Comparison of ENCODE assay signal across 8 mouse cellular contexts in the genomic region with DNA sequence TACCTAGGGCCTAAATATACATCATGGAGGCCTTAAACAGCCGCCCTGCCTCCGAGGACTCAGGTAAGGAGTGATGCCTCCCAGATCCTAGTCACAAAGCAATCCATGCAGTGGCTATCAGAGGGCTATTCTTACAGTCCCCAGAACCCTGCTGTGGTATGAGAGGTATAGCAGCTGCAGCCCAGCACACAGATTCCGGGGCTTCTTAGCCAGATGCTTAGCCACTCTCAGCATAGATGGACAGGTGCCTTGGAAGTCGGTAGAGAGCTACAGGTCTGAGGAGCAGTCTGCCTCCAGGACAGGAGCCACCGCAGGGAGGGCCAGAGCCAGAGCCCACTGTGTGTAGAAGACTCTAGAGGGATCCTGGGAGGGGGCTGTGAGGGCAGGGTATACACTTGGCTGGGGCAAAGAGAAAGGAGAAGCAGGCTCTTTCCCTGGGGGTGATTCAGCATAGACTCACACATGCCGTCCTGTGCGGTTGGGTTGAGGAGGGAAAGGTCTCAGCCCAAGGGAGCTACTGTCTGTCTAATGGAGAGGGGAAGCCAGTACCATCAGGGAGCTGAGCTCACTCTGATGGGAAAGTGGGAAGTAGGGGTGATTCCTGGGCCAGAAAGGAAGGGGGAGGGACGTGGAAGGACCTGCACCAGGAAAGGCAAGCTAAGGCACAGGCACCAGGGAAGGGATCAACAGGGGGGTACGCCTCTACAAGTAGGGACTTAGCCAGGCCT. TPM values are rescaled to one million over a fixed set of nuclear protein-coding genes. Genes with fewer than 3 reads are reported as not detected.
DNase-seq lines count a peak whose midpoint lies in the region; ATAC-seq and TF ChIP-seq lines count a peak whose summit lies in the region.

No protein-coding gene starts in this region.

- no peak overlapping the region for H3K4me3 ChIP-seq in forebrain, embryonic 12.5 days (replicated peaks)
- no peak overlapping the region for H3K4me3 ChIP-seq in forebrain, postnatal 0 days (ENCODE audit: low read depth, low read length)
- no peak overlapping the region for H3K4me3 ChIP-seq in midbrain, embryonic 12.5 days
- no peak overlapping the region for H3K4me3 ChIP-seq in midbrain, embryonic 15.5 days
- no peak overlapping the region for H3K4me3 ChIP-seq in limb, embryonic 13.5 days

- TF ChIP-seq CTCF in forebrain, postnatal 0 days (IDR thresholded peaks at IDR 0.05; ENCODE audit: low read depth), result no peak

- no peak for ATAC-seq in forebrain, embryonic 12.5 days (ENCODE audit: low FRiP score)
- no peak for ATAC-seq in forebrain, postnatal 0 days
- ATAC-seq in midbrain, embryonic 12.5 days (ENCODE audit: low FRiP score, low read depth), result no peak
- no peak for ATAC-seq in midbrain, embryonic 15.5 days (replicated peaks)
- peak; percentile 16; the same call in 1 of the 2 replicates for ATAC-seq in limb, embryonic 13.5 days (ENCODE audit: low FRiP score, low read depth)
- ATAC-seq in CD4-positive, CD25-positive, alpha-beta regulatory T cell, adult 4 months, result no peak

- H3K27me3 ChIP-seq in forebrain, embryonic 12.5 days, result no peaks in the 10 kb centered on the region
- H3K27me3 ChIP-seq in forebrain, postnatal 0 days (ENCODE audit: insufficient read depth, low read length), result no peaks in the 10 kb centered on the region
- H3K27me3 ChIP-seq in midbrain, embryonic 12.5 days, result no peaks in the 10 kb centered on the region
- H3K27me3 ChIP-seq in midbrain, embryonic 15.5 days (replicated peaks), result no peaks in the 10 kb centered on the region
- no peaks in the 10 kb centered on the region for H3K27me3 ChIP-seq in limb, embryonic 13.5 days

- no peaks in the 10 kb centered on the region for H3K9me3 ChIP-seq in forebrain, embryonic 12.5 days
- H3K9me3 ChIP-seq in forebrain, postnatal 0 days (ENCODE audit: low read length), result no peaks in the 10 kb centered on the region
- no peaks in the 10 kb centered on the region for H3K9me3 ChIP-seq in midbrain, embryonic 12.5 days
- H3K9me3 ChIP-seq in midbrain, embryonic 15.5 days, result no peaks in the 10 kb centered on the region
- H3K9me3 ChIP-seq in limb, embryonic 13.5 days, result no peaks in the 10 kb centered on the region

- WGBS in forebrain, embryonic 12.5 days, result 76% methylated on average over 9 of the region's 9 CpGs
- WGBS in forebrain, postnatal 0 days, result 78% methylated on average over 9 of the region's 9 CpGs
- 77% methylated on average over 9 of the region's 9 CpGs for WGBS in midbrain, embryonic 12.5 days
- WGBS in midbrain, embryonic 15.5 days, result 72% methylated on average over 9 of the region's 9 CpGs
- WGBS in limb, embryonic 13.5 days, result 72% methylated on average over 9 of the region's 9 CpGs

- peak overlapping the region; percentile 25; the same call in 1 of the 2 replicates for H3K27ac ChIP-seq in forebrain, embryonic 12.5 days
- no peak overlapping the region for H3K27ac ChIP-seq in forebrain, postnatal 0 days (ENCODE audit: low read depth, low read length)
- peak overlapping the region; percentile 40; the same call in 1 of the 2 replicates for H3K27ac ChIP-seq in midbrain, embryonic 12.5 days (replicated peaks)
- H3K27ac ChIP-seq in midbrain, embryonic 15.5 days, result no peak overlapping the region; the same call in 1 of the 2 replicates
- H3K27ac ChIP-seq in limb, embryonic 13.5 days, result no peak overlapping the region

- H3K4me1 ChIP-seq in forebrain, embryonic 12.5 days, result peaks cover 98% of the 10 kb centered on the region
- peaks cover 10% of the 10 kb centered on the region; the same call in 1 of the 2 replicates for H3K4me1 ChIP-seq in forebrain, postnatal 0 days (ENCODE audit: insufficient read depth)
- H3K4me1 ChIP-seq in midbrain, embryonic 12.5 days, result peaks cover 94% of the 10 kb centered on the region
- H3K4me1 ChIP-seq in midbrain, embryonic 15.5 days, result peaks cover 87% of the 10 kb centered on the region
- peaks cover 93% of the 10 kb centered on the region for H3K4me1 ChIP-seq in limb, embryonic 13.5 days

- no peaks in the 10 kb centered on the region for H3K36me3 ChIP-seq in forebrain, embryonic 12.5 days (replicated peaks)
- H3K36me3 ChIP-seq in forebrain, postnatal 0 days (ENCODE audit: insufficient read depth), result no peaks in the 10 kb centered on the region
- 0 out of 2 replicates have a peak, but pooled peaks cover 2% of the 10 kb centered on the region for H3K36me3 ChIP-seq in midbrain, embryonic 12.5 days
- H3K36me3 ChIP-seq in midbrain, embryonic 15.5 days (replicated peaks), result no peaks in the 10 kb centered on the region
- H3K36me3 ChIP-seq in limb, embryonic 13.5 days, result peaks cover 8% of the 10 kb centered on the region

- H3K4me2 ChIP-seq in forebrain, embryonic 12.5 days, result no peak overlapping the region
- no peak overlapping the region for H3K4me2 ChIP-seq in forebrain, postnatal 0 days (ENCODE audit: low read depth)
- no peak overlapping the region for H3K4me2 ChIP-seq in midbrain, embryonic 12.5 days (replicated peaks)
- H3K4me2 ChIP-seq in midbrain, embryonic 15.5 days, result no peak overlapping the region
- no peak overlapping the region for H3K4me2 ChIP-seq in limb, embryonic 13.5 days (replicated peaks)

- DNase-seq in forebrain, postnatal 0 days, result no peak
- DNase-seq in gastrocnemius, postnatal 4 days (ENCODE audit: low spot score in 2 of 2), result no peak
- DNase-seq in urinary bladder, adult 18-20 months (ENCODE audit: low spot score in 2 of 2), result no peak

- H3K9ac ChIP-seq in forebrain, embryonic 12.5 days, result no peak overlapping the region
- no peak overlapping the region for H3K9ac ChIP-seq in forebrain, postnatal 0 days
- no peak overlapping the region for H3K9ac ChIP-seq in midbrain, embryonic 12.5 days (replicated peaks)
- H3K9ac ChIP-seq in midbrain, embryonic 15.5 days, result no peak overlapping the region
- peak overlapping the region; percentile 8; the same call in 1 of the 2 replicates for H3K9ac ChIP-seq in limb, embryonic 13.5 days

RNA-seq across cellular contexts. Expression of gene Zmiz1, which starts 27.9 kb away (rescaled TPM):
- 64.1 and 68.3 TPM in 2 replicates for polyA plus RNA-seq in forebrain, embryonic 12.5 days (2016; fragmentation: Nextera tagmentation; extraction: Ambion mirVana)
- total RNA-seq in forebrain, postnatal 0 days (2014; rRNA removed), result 48.5 and 75.6 TPM in 2 replicates
- 27.7 and 38.0 TPM in 2 replicates for polyA plus RNA-seq in forebrain, postnatal 0 days (2015; fragmentation: Nextera tagmentation; extraction: Ambion mirVana)
- 79.4 and 82.5 TPM in 2 replicates for polyA plus RNA-seq in midbrain, embryonic 12.5 days (2016; fragmentation: Nextera tagmentation; extraction: Ambion mirVana)
- 77.3 and 78.8 TPM in 2 replicates for polyA plus RNA-seq in midbrain, embryonic 15.5 days (2015; fragmentation: Nextera tagmentation; extraction: Ambion mirVana)
- polyA plus RNA-seq in limb, embryonic 13.5 days (2015; fragmentation: Nextera tagmentation; extraction: Ambion mirVana), result 66.7 and 68.6 TPM in 2 replicates
- 10 to 100 TPM; 21.2 to 34.3 TPM for polyA plus RNA-seq in CD4-positive, CD25-positive, alpha-beta regulatory T cell, adult 4 months (2017; shearing (Covaris generic))
- total RNA-seq in gastrocnemius, postnatal 4 days (2021), result 10 to 100 TPM; 53.8 to 55.2 TPM

Comparison
In these comparisons a context has a peak if more than half of its experiments do, and no peak if none do; other contexts are left out.
1. H3K27ac ChIP-seq: peak in forebrain, embryonic 12.5 days (single experiment) and midbrain, embryonic 12.5 days (single experiment); none in forebrain, postnatal 0 days (single experiment), midbrain, embryonic 15.5 days (single experiment) and limb, embryonic 13.5 days (single experiment).